Mouse (Mus musculus): ENCODE results near the gene Luzp1. TPM values are rescaled to one million over a fixed set of nuclear protein-coding genes. Genes with fewer than 3 reads are reported as not detected.
A peak's percentile ranks its signal among the peaks of the same experiment; 100 is the strongest.

Gene Luzp1
- 83.6 and 101 TPM in 2 replicates for polyA plus RNA-seq (2016; fragmentation: Nextera tagmentation; extraction: Ambion mirVana)

GRCm38 (mm10) chr4:136469371-136469903 lies at the start of gene Luzp1:
Gene Luzp1 (plus strand): TSS chr4:136469761.
- Histone ChIP-seq H3K9me3 (no peaks in the 10 kb centered on the region), H3K36me3 (replicated peaks) (no peaks in the 10 kb centered on the region), H3K4me1 (peaks cover 19% of the 10 kb centered on the region), H3K9ac (peak within 1 kb of the TSS; percentile 86), H3K4me3 (replicated peaks) (peak within 1 kb of the TSS; percentile 73), H3K27ac (peak within 1 kb of the TSS; percentile 97), H3K27me3 (peaks cover 12% of the 10 kb centered on the region), H3K4me2 (peak within 1 kb of the TSS; percentile 68)
- WGBS = 2% methylated on average over 36 of the region's 36 CpGs
- ATAC-seq (ENCODE audit: low FRiP score) = peak; percentile 96

- Histone ChIP-seq H3K4me2 (peak within 1 kb of the TSS; percentile 90), H3K4me3 (replicated peaks) (peak within 1 kb of the TSS; percentile 48), H3K9ac (peak within 1 kb of the TSS; percentile 56), H3K27ac (no peak within 1 kb of the TSS), H3K4me1 (peaks cover 23% of the 10 kb centered on the region), H3K36me3 (replicated peaks) (no peaks in the 10 kb centered on the region), H3K9me3 (no peaks in the 10 kb centered on the region), H3K27me3 (peaks cover 86% of the 10 kb centered on the region)
- 79% methylated on average over 9 of the region's 9 CpGs for WGBS
- ATAC-seq (ENCODE audit: low FRiP score) = no peak
Measured at GRCm38 (mm10) chr4:136423224-136423623, 46.3 kb upstream of the Luzp1 start, which contains the start of gene Htr1d. Gene Htr1d (plus strand): TSS chr4:136423524.

- WGBS = 1% methylated on average over 61 of the region's 70 CpGs
- H3K27me3 ChIP-seq = peaks cover 76% of the 10 kb centered on the region
- H3K36me3 ChIP-seq (replicated peaks) = no peaks in the 10 kb centered on the region
- H3K4me1 ChIP-seq = peaks cover 15% of the 10 kb centered on the region
- no peaks in the 10 kb centered on the region for H3K9me3 ChIP-seq
- H3K9ac ChIP-seq = peak overlapping the region; percentile 56
- H3K27ac ChIP-seq = no peak overlapping the region
- ATAC-seq (ENCODE audit: low FRiP score) = 0 out of 2 replicates have a peak, but pooled peaks have one; percentile 27
- peak overlapping the region; percentile 90 for H3K4me2 ChIP-seq
- peak overlapping the region; percentile 48 for H3K4me3 ChIP-seq (replicated peaks)
Measured at GRCm38 (mm10) chr4:136424120-136424999, 45.2 kb upstream of the Luzp1 start.

- peak overlapping the region; percentile 90 for H3K4me2 ChIP-seq
- H3K36me3 ChIP-seq (replicated peaks) = no peaks in the 10 kb centered on the region
- WGBS = 1% methylated on average over 15 of the region's 15 CpGs
- H3K4me3 ChIP-seq (replicated peaks) = peak overlapping the region; percentile 48
- H3K27me3 ChIP-seq = peaks cover 75% of the 10 kb centered on the region
- H3K27ac ChIP-seq = no peak overlapping the region
- H3K4me1 ChIP-seq = peaks cover 15% of the 10 kb centered on the region
- no peaks in the 10 kb centered on the region for H3K9me3 ChIP-seq
- peak overlapping the region; percentile 56; the same call in 1 of the 2 replicates for H3K9ac ChIP-seq
- no peak for ATAC-seq (ENCODE audit: low FRiP score)
Measured at GRCm38 (mm10) chr4:136425000-136425288, 44.6 kb upstream of the Luzp1 start.

GRCm38 (mm10) chr4:136430609-136431375 lies 38.8 kb upstream of the Luzp1 start:
- Histone ChIP-seq H3K4me2 (0 out of 2 replicates have a peak overlapping the region, but pooled peaks have one; percentile 8), H3K4me1 (peaks cover 15% of the 10 kb centered on the region), H3K4me3 (replicated peaks) (no peak overlapping the region), H3K36me3 (replicated peaks) (no peaks in the 10 kb centered on the region), H3K9ac (0 out of 2 replicates have a peak overlapping the region, but pooled peaks have one; percentile 12), H3K9me3 (no peaks in the 10 kb centered on the region), H3K27ac (peak overlapping the region; percentile 59; the same call in 1 of the 2 replicates), H3K27me3 (peaks cover 23% of the 10 kb centered on the region)
- 18% methylated on average over 11 of the region's 11 CpGs for WGBS
- ATAC-seq (ENCODE audit: low FRiP score) = no peak

GRCm38 (mm10) chr4:136431376-136431693 lies 38.2 kb upstream of the Luzp1 start:
- 0 out of 2 replicates have a peak, but pooled peaks have one; percentile 27 for ATAC-seq (ENCODE audit: low FRiP score)
- H3K27me3 ChIP-seq = peaks cover 18% of the 10 kb centered on the region; the same call in 1 of the 2 replicates
- H3K36me3 ChIP-seq (replicated peaks) = no peaks in the 10 kb centered on the region
- H3K9ac ChIP-seq = no peak overlapping the region
- 0 out of 2 replicates have a peak overlapping the region, but pooled peaks have one; percentile 8 for H3K4me2 ChIP-seq
- no peaks in the 10 kb centered on the region for H3K9me3 ChIP-seq
- WGBS = 3% methylated on average over 3 of the region's 3 CpGs
- no peak overlapping the region for H3K4me3 ChIP-seq (replicated peaks)
- H3K4me1 ChIP-seq = peaks cover 15% of the 10 kb centered on the region
- H3K27ac ChIP-seq = no peak overlapping the region

GRCm38 (mm10) chr4:136434029-136434428 lies 35.5 kb upstream of the Luzp1 start:
- H3K9me3 ChIP-seq = no peaks in the 10 kb centered on the region
- ATAC-seq (ENCODE audit: low FRiP score) = no peak
- H3K4me1 ChIP-seq = peaks cover 15% of the 10 kb centered on the region
- no peak overlapping the region for H3K27ac ChIP-seq
- H3K4me2 ChIP-seq = no peak overlapping the region
- H3K9ac ChIP-seq = no peak overlapping the region
- 97% methylated on average over 4 of the region's 4 CpGs for WGBS
- H3K4me3 ChIP-seq (replicated peaks) = no peak overlapping the region
- no peaks in the 10 kb centered on the region for H3K36me3 ChIP-seq (replicated peaks)
- H3K27me3 ChIP-seq = peaks cover 11% of the 10 kb centered on the region; the same call in 1 of the 2 replicates

- ATAC-seq (ENCODE audit: low FRiP score) = no peak
- Histone ChIP-seq H3K27me3 (no peaks in the 10 kb centered on the region), H3K27ac (no peak overlapping the region), H3K4me2 (no peak overlapping the region), H3K4me1 (no peaks in the 10 kb centered on the region), H3K9me3 (no peaks in the 10 kb centered on the region), H3K36me3 (replicated peaks) (no peaks in the 10 kb centered on the region), H3K9ac (no peak overlapping the region), H3K4me3 (replicated peaks) (no peak overlapping the region)
- WGBS = 52% methylated on average over 4 of the region's 4 CpGs
Measured at GRCm38 (mm10) chr4:136439106-136439505, 30.5 kb upstream of the Luzp1 start.

- Histone ChIP-seq H3K27me3 (no peaks in the 10 kb centered on the region), H3K9ac (no peak overlapping the region), H3K36me3 (replicated peaks) (no peaks in the 10 kb centered on the region), H3K9me3 (no peaks in the 10 kb centered on the region), H3K4me1 (no peaks in the 10 kb centered on the region), H3K4me2 (no peak overlapping the region), H3K27ac (no peak overlapping the region), H3K4me3 (replicated peaks) (no peak overlapping the region)
- no peak for ATAC-seq (ENCODE audit: low FRiP score)
- WGBS = 68% methylated on average over 15 of the region's 15 CpGs
Measured at GRCm38 (mm10) chr4:136441354-136442043, 28.1 kb upstream of the Luzp1 start.

- H3K9me3 ChIP-seq = no peaks in the 10 kb centered on the region
Measured at GRCm38 (mm10) chr4:136444561-136444960, 25.0 kb upstream of the Luzp1 start.

GRCm38 (mm10) chr4:136449795-136450194 lies 19.8 kb upstream of the Luzp1 start:
- Histone ChIP-seq H3K9ac (no peak overlapping the region), H3K27me3 (no peaks in the 10 kb centered on the region), H3K4me3 (replicated peaks) (no peak overlapping the region), H3K27ac (no peak overlapping the region), H3K4me2 (no peak overlapping the region), H3K4me1 (no peaks in the 10 kb centered on the region), H3K36me3 (replicated peaks) (no peaks in the 10 kb centered on the region), H3K9me3 (no peaks in the 10 kb centered on the region)
- ATAC-seq (ENCODE audit: low FRiP score) = no peak
- WGBS = 89% methylated on average over 5 of the region's 5 CpGs

More at GRCm38 (mm10) chr4:136444561-136444960, 25.0 kb upstream of the Luzp1 start:
- WGBS = 84% methylated on average over 4 of the region's 4 CpGs
- Histone ChIP-seq H3K27ac (no peak overlapping the region), H3K4me1 (no peaks in the 10 kb centered on the region), H3K4me3 (replicated peaks) (no peak overlapping the region), H3K27me3 (no peaks in the 10 kb centered on the region), H3K36me3 (replicated peaks) (no peaks in the 10 kb centered on the region), H3K4me2 (no peak overlapping the region), H3K9ac (no peak overlapping the region)
- ATAC-seq (ENCODE audit: low FRiP score) = no peak
